Mouse (Mus musculus) kidney, adult 8-10 months (tissue): ENCODE measurements around the gene Ear6.
A peak's percentile ranks its signal among the peaks of the same experiment; 100 is the strongest.
"Not testable (repeated sequence)": the region's sequence is repeated elsewhere in the genome, so short reads cannot be mapped to it uniquely, and the experiment has no call there.

ENCODE experiments used
- DNase-seq, 2 experiments: peaks; one replicate each; pipeline ENCODE4 v3.0.0; 2022

Ear6 gene

DNA sequence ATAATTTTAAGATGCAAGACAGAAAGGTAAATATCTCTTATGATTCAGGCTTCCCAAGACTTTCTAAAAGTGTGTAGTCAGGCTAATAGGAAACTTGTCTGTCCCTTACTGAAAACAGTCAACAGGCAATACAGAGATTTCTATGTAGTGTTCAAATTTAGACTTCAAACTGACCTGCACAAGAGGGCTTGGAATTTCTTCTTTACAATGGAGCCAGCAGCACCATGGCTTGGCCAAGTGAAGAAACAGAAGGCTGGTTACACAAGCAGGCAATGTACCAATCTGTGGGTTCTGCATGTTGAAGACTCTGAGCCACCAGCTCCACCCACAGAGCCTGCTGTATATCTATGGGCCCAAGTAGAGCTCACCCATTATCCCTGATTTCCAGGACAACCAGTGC is at the start of gene Ear6:
Gene Ear6, plus strand, starts transcription at position 301 of the 400 bp plus-strand sequence.
- DNase-seq = no peak

DNA sequence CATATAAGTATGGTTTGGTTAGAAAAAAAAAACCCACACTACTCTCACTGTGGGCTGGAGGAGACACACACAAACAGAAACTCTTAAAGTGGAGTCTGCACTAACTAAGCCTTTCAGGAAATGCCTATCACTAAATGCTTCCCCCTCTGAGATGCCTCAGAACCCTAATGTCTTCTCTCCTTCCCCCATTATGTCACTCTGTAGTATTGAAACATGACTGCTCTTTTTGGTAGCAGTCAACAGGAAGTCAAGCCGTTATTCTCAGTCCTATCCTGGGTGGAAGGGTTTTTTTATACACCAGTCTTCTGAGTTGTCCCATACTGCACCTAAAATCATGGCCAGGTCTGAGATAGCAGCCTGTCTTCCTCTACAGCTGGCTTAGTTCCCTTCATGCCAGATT is 26.9 kb upstream of the Ear6 start:
- no peak for DNase-seq

DNA sequence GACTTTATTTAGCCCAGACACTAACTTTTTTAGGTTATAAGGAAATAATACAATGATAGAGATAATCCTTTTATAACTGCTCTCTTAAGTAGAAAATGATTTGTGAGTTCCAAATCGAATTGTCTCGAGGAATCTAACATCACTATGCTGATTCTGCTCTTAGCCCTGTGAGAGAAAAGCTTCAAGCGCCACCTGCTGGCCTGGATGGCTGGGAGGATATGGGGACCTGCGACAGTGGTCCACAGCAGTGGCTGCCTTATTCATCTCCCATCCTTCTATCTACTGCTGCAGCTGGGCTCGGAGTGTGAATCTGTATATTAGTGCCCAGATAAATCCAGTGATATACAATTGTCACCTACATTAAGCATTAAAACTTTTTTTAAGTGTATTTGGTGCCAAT is 25.7 kb upstream of the Ear6 start:
- DNase-seq = peak in 1 of 2 experiments; percentile 20

DNA sequence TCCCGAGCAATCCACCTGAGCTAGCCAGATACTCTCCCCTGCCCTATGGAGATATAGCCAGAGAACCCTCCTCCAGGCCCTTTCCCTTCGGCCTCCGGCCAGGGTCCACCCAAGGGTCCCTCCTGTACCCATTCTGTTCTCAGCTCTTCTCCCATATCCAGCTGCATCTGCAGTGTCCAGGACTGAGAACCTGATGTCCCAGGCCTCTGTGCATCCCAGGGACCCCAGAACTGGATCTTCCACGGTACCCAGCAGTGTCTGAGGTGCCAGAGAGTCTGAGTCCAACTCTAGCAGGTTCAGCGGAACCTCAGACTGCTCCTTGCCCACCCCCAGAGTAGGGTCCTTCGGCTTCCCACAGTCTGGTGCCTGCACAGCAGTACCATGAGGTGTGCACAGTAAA is 24.3 kb upstream of the Ear6 start:
- no peak for DNase-seq

DNA sequence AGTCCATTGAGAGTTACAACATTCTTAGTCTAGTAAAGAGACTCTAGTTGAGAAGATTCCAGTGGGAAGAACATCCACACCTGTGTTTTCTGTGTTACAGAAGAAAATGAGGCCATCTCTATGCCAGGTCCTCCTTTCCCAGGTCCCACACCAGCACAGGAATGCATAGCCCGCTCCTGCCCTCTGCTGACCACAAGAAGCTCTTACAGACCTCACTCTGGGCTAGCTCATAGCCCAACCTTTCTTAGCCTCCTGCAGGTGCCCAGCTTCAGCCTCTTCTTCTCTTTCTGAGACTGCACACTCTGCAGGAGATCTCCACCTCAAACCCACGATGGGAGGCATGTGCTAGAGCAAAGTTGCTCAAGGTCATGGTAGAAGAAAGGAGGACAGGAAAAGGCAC is 15.0 kb upstream of the Ear6 start:
- DNase-seq = not testable (repeated sequence)

DNA sequence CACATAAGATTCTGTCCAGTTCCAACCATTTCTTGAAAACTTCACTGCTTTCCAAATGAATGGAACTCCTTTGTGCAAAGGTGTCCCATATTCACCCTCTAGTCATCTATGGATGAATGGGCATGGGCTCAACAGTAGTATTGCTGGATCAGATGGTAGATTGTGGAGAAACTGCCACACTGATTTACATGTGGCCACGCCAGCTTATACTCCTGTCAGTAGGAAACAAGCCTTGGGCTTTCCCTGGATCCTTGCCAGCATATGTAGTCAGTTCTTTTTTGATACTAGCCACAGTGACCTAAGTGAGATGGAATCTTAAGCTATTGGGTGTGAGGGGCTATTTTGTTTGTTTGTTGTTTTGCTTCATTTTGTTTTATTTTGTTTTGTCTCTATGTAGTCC is 11.2 kb upstream of the Ear6 start:
- DNase-seq = no peak

DNA sequence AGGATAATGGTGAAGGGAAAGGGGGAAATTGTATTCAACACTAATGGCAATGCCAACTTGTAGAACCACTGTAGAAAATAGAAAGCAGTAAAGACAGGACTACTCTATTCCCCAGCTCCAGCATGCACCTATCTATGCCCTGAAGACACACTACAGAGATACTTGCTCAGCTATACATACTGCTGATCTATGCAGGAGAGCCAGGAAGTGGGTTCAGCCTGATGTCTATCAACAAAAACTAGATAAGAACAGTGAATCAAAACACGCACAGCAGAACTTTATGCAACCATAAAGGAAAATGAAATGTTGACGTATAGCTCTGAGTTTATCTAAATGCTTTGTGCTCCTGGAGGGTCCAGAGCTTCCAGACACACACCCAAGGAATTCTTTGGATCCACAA is 10.7 kb upstream of the Ear6 start:
- no peak for DNase-seq

DNA sequence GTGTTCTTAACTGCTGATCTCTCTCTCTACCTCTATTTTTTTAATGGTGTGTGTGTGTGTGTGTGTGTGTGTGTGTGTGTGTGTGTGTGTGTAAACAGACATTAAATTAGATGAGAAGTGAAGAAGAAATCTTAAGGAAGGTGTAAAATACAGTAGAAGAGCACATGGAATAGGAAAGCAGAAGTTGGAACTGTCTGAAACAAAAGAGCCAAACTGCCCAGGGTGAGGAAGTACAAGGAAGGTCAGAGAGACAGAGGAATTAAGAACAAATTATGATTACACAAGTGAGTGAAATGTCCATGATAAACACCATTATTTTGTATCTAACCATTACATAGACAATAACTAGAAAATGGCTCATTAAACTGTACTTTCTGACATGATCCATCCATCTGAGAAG is 9.6 kb upstream of the Ear6 start:
- no peak for DNase-seq

DNA sequence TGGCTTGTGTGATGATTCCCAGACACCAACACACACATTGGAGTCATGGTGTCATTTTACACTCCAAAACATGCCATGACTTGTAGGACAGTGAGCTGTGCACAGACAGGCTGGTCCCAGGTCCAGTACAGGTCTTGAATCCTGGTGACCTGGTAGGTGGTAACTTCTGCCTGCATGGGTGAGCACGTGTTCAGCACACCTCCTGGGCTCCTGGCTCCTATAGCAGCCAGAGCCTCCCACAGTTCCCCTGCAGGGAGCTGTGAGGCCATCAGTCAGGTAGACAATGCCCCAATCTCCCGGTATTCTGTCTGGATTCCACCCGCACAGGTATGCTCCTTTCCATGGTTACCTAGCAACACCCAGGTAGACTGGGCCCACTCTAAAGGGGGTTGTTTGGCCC is 6.9 kb upstream of the Ear6 start:
- DNase-seq = no peak

DNA sequence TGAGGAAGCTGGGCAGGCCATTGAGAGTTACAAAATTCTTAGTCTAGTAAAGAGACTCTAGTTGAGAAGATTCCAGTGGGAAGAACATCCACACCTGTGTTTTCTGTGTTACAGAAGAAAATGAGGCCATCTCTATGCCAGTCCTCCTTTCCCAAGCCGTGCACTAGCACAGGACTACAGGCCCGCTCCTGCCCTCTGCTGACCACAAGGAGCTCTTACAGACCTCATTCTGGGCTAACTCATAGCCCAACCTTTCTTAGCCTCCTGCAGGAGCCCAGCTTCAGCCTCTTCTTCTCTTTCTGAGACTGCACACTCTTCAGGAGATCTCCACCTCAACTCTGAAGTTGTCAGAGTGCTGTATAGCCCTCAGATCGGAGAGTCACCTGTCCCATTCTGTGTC is 2.5 kb upstream of the Ear6 start:
- not testable (repeated sequence) for DNase-seq

DNA sequence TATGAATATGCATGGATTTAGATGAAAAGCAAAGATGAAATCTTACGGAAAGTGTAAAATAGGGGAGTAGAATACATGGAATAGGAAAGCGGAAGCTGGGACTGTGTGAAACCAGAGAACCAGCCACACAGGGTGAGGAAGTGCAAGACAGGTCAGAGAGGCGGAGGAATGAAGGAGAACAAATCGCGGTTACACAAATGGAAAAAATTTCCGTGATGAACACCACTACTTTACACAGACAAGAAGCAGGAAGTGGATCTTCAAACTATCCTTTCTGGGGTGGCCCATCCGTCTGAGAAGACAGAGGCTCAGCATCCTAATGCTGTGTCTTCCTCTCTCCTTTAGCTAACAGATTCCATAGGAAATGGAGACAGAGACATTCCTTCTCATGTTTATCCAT is 1.8 kb downstream of the Ear6 start:
- not testable (repeated sequence) for DNase-seq

DNA sequence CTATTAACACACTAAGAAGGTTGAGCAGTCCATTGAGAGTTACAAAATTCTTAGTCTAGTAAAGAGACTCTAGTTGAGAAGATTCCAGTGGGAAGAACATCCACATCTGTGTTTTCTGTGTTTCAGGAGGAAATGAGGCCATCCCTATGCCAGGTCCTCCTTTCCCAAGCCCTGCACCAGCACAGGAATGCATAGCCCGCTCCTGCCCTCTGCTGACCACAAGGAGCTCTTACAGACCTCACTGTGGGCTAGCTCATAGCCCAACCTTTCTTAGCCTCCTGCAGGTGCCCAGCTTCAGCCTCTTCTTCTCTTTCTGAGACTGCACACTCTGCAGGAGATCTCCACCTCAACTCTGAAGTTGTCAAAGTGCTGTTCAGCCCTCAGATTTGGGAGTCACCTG is 10.1 kb downstream of the Ear6 start:
- DNase-seq = not testable (repeated sequence)

DNA sequence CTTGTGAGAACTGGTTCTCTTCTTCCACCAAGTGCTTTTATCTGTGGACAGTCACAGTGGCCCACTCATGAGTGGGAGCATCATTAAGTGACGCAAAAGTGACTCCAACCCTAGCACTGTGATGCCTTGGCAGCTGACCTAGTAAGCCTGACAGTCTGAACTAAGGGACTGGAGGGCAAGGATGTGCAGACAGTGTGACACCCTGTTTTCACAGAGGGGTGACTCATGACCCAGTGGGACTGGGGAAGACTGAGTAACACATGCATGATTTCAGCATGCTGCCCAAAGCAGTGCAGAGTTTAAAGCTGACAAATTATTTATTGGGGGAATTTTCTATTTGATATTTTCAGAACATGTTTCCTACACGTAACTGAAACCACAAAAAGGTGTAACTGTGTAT is 17.3 kb downstream of the Ear6 start:
- no peak for DNase-seq

DNA sequence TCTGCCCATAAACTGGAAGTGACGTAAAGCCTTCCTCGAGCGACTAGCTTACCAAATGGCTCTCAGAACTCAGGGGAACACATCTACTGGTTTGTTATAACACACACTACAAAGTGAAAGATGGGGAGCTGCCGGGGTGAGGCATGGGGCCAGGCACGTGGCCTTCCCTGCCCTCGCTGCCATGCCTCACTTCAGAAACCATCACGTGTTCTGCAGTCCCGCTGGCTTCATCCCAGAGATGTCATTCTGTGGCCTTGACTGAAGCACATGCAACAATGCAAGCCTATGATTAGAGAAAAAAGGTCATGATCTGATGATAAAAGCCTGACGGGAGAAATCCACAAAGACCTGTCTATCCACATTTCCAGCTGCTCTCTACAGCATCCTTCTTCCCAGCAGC is 18.2 kb downstream of the Ear6 start:
- DNase-seq = no peak

DNA sequence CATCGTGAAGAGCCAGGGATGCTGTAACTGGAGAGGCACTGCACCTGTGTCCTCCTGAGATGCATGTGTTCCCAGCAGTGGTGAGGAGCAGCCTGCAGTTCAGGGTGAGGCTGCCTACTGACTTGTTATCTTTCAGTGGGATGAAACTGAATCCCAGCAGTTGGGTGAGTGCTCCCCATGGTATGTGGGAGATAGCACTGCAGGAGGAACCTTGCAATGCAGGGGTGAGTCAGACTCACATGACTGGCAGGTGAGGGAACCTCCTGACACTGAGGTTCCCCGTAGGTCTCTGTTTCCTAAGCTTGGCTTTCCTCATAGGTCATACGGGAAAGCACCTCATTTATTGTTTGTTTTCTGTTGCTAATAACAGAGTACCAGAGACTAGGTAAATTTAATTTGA is 24.0 kb downstream of the Ear6 start:
- no peak for DNase-seq

DNA sequence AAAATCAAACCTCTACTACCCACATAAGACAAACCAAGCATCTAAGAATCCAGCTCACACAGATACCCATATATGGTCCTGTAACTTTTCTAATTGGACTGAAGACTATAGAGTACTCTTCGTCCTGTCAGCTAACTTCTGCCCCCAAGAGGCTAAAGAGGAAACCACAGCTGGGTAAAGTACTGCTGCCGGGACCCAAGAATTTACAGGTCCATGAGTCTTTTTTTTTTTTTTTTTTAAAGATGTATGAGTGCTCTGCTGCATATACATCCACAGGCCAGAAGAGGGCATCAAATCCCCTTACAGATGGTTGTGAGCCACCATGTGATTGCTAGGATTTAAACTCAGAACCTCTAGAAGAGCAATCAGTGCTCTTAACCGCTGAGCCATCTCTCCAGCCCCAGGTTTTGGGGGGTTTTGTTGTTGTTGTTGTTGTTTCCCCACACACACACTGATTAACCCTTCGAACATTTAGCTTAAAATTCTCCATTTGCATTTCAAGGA is 30.1 kb downstream of the Ear6 start:
- peak; percentile 82 to 87 for DNase-seq

DNA sequence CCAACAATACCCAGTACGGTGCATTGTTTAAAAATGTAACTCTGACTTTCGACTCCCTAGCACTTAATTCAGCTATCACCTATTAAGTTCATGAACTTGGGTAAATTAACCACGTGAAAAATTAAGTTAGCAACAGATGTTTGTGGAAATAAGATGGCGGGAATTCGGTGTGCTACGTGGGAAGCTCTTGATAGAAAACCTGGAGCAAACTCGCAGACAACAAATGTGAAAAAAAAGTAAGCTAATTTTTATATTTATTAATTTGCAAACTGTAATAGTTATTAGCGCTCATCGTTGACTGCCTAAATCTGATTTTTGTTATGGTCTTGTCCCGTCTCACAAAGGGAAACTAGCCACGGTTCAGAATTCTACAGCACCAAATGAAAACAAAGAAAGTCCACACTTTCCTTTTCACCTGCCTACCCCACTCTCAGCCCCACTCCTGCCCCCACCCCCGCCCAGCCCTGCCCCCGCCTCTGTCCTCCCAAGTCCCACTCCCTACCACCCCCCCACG is 30.6 kb downstream of the Ear6 start:
- no peak for DNase-seq

DNA sequence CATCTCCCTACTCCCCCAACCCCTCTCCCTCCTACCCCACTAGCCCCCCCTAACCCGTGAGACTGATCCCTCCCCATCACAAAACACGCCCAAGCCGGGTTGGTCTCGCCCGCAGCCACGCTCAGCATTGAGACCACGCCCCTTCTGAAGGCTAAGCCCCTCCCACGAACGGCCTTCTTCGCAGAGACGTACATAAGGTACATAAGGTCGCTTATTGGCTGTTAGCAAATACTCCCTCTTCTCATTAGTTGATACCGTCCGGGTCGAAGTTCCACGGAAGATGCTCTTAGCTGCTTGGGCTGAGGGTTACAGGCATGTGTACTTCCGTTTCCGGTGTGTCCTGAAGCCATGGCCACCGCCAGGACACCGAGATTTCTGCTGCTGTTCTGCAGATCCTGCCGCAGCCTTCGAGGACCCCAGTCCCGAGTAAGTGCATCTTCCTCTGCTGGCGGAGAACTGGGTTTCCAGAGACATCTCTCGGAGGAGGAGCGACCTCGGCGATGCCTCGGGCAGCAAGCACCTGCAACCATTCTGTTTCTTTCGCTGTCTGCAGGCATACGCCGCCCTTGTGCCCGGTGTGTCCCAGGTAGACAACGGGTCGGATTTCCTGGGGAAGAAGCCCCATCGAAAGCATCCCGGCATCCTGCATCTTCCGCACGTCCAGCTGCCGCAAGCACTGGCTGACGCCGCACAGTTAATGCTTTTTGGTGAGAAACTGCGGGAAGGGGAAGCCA is 31.3 kb downstream of the Ear6 start, which contains the start of gene Mettl17:
Gene Mettl17, plus strand, starts transcription at position 245 of the 734 bp plus-strand sequence.
- DNase-seq = peak; percentile 96 to 97

DNA sequence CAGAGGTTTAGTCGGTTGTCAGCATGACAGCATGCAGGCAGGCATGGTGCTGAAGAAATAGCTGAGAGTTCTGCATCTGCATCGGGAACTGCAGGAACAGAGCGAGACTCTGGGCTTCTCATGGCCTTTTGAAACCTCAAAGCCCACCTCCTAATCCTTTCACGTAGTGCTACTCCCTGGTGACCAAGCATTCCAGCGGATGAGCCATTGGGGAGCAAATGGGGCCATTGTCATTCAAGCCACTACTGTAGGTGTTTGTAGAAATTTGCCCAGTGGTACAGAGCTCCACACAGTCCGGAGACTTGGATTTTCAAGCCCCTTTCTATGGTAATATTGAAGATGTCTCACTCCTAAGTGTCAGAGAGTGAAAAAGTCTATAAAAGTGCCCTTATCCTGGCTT is 32.6 kb downstream of the Ear6 start:
- no peak for DNase-seq

DNA sequence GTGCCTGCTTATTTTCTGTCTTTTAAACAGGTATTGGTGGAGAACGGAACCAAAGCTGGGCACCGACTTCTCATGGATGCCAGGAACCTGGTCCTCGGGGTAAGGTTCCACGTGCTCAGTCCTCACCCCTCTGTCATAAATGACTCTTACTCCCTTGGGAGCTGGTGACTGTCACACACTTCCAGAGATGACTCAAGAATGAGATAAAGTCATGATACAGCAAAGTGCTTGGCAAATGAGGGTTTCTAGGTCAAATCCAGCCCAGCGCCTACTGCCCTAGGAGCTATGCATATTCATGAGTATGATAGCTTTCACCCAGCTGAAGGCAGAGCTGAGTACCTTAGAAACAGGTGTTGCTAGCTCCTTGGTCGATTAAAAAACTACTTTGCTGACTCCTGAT is 36.3 kb downstream of the Ear6 start:
- DNase-seq = no peak

DNA sequence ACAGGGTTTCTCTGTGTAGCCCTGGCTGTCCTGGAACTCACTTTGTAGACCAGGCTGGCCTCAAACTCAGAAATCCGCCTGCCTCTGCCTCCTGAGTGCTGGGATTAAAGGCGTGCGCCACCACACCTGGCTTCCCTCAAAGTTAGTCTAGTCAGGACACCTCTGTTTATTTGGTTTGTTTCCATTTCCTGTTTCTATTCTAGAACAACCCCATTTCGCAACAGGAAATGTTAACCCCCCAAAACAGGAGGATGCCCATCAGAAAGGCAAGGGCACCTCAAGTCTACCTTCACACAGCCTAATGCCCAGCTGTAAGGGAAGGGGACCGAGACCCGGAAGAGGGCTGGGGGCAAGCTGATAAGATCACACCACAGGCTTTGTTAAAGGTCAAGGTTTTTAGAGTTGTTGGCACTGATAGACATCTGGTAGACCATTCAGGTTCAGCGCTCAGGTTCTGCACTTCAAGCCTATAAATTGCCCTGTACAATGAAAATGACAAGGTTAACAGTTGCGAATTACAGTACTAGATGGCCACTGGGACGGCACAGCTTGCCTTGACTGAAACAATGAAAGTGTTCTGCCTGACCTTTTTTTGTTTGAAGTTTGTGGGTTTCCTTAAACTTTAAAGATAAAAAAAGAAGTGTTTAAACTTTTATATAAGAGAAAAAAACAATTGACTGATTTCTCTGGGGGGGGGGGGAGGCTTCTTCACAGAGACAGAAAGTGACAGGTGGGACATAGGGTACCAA is 38.9 kb downstream of the Ear6 start, which contains the start of gene Slc39a2:
Gene Slc39a2, plus strand, starts transcription at position 699 of the 749 bp plus-strand sequence.
- DNase-seq = no peak

DNA sequence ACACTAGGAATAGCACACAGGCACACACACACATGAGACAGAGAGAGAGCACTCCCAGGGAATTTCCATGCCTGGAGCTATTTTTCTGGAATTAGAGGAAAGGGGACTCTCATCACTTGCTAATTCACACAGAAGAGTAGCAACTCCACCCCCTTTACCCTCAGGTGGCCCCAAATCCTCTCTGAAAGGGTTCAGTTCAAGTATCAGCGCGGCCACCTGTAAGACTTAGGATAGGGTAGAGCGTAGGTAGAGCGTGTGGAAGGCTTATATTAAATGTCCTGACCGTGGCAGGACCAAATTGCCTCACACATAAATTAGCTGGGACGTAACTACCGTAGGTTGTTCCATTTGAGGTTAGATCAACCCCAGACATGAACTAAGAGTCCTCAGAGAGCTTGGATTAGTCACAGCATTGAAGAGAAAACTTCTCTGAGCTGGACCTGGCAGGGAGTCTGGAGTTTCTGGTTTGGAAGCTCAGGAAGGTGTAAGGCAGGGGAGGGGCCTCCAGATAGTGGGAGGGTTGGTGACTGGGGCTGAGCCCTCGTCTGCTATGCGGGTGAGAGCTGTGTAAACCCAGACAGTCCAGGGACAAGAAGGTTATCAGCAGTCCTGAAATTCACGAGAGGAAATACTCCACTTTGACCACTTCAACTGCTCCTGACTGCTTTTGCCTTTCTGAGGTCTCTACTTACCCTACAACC is 39.7 kb downstream of the Ear6 start:
- DNase-seq = no peak

DNA sequence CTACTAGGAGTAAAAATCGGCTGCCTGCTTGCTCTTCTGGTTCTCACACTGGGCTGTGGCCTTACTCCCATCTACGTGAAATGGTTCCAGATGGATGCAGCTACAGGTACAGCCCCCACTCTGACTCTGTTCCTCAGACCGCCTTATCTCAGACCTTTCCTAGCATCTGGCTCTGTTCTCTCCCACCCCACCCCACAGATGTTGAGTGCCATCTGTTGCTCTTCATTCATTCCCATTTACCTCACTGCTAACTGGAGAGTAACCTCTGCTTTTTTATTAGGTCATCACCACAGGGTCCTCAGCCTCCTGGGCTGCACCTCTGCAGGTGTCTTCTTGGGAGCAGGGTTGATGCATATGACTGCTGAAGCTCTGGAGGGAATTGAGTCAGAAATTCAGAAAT is 40.3 kb downstream of the Ear6 start:
- no peak for DNase-seq
